Mouse (Mus musculus): ENCODE results near the gene Fnbp1l. TPM values are rescaled to one million over a fixed set of nuclear protein-coding genes. Genes with fewer than 3 reads are reported as not detected.

Gene Fnbp1l
- total RNA-seq, 2 experiments from 2014 or later: 3.4 to 6.0 TPM

DNA sequence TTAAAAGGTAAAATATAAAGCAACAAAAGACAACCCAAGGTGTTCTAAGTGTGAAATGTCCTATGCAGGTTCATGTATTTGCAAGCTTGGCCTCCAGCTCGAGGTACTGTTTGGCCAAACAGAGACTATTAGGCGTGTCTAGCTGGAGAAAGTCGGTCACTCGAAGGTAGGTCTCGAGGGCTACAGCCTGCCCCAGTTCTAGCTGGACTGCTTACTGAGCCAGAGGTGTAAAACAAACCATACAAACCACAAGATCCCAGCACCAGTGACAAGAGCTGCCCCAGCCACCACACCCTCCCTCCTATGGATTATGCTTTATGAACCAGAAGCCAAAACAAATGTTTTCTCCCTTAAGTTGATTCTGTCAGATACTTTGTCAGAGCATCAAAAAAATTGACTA lies 7.8 kb downstream of the Fnbp1l start:
- DNase-seq: no peak
- intact Hi-C loops (cut with DNase I): no loop called here

DNA sequence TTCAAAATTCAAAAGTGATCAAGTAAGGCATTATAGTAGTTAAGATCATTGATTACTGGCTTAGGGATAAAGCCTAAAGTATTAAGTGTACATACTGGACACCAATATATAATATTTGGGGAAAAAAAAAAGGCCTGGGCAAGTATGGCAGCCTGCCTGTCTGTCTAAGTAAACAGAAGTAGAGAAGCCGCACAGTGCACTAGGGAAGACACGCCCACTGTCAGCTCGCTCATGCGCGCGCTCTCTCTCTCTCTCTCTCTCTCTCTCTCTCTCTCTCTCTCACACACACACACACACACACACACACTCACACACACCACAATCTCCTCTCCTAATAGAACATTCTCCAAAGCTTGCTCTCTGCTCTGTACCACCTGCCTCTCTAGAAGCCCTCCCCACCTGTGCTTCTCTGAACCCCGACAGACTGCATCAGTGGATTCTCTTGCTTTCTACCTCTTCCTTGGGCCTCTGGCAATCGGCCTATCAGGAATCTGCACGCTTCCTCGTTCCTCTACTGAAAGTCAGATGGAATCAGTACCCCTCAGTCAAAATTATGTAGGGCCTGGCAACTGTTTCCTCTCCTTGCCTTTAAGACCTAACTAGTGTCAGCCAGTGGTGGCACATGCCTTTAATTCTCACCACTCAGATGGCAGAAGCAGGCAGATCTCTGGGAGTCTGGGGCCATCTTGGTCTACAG lies 13.3 kb downstream of the Fnbp1l start:
- intact Hi-C loops (cut with DNase I): no loop called here

DNA sequence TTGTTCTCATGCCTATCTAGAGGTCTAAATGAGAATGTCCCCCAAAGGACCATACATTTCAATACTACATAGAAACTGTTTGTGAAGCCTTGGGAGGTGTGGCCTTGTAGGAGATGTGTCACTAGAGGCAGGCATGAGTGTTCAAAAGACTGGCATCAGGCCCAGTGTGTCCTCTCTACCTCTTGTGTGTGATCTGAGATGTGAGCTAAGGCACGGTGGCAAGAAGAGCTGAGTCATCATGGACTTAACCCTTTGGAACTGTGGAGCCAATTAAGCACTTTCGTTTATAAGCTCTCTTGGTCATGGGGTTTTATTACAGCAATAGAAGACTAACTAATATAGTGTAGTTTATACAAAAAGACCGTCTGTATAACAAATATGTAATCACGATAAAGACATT lies 16.3 kb downstream of the Fnbp1l start:
- DNase-seq: no peak
- intact Hi-C loops (cut with DNase I): no loop called here

More for the DNA sequence above, 13.3 kb downstream of the Fnbp1l start:
- no peak for DNase-seq

- intact Hi-C loops (cut with DNase I): no loop called here
- DNase-seq: no peak
Observed at GRCm38 (mm10) chr3:122602370-122602769, 17.1 kb downstream of the Fnbp1l start.

DNA sequence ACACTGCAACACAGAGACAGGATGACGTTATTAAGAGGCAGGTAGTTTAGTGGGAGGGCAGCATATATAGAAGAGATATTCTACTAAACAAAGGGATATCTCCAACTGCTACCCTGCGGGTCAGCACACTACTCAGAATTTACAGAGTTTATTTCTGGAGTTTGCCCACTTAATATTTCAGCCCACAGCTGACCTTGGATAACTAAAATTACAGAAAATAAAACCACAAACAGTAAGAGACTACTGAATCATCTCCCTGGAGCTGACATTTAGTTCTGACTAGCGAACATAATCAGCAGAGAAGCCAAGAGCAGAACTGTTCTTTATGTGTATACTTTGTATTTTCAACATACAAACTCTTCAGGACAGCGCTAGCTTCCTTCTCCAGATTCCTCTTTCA lies 20.2 kb downstream of the Fnbp1l start:
- no peak for DNase-seq
- intact Hi-C loops (cut with DNase I): no loop called here

- no peak for DNase-seq
- intact Hi-C loops (cut with DNase I): no loop called here
Observed at GRCm38 (mm10) chr3:122590804-122591203, 28.7 kb downstream of the Fnbp1l start.

- no peak for DNase-seq
- intact Hi-C loops (cut with DNase I): no loop called here
Observed at GRCm38 (mm10) chr3:122590346-122590745, 29.2 kb downstream of the Fnbp1l start.

- DNase-seq: no peak
- intact Hi-C loops (cut with DNase I): no loop called here
Observed at GRCm38 (mm10) chr3:122586918-122587641, 32.4 kb downstream of the Fnbp1l start.

DNA sequence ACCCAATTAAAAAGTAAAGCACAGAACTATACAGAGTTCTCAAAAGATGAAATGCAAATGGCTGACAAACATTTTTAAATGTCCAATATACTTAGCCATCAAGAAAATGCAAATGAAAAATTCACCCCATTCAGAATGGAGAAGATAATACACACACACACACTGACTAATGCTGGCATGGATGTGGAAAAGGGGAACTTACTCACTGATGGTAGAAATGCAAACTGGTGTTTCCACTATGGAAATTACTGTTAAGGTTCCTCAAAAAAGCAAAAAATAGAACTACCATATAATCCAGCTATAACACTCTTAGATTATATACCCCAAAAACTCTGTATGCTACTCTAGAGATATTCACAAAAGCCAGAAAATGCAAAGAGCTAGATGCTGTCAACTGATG lies 42.2 kb downstream of the Fnbp1l start:
- intact Hi-C loops (cut with DNase I): no loop called here
- no peak for DNase-seq

- intact Hi-C loops (cut with DNase I): no loop called here
- DNase-seq: no peak
Observed at GRCm38 (mm10) chr3:122574921-122575320, 44.6 kb downstream of the Fnbp1l start.

DNA sequence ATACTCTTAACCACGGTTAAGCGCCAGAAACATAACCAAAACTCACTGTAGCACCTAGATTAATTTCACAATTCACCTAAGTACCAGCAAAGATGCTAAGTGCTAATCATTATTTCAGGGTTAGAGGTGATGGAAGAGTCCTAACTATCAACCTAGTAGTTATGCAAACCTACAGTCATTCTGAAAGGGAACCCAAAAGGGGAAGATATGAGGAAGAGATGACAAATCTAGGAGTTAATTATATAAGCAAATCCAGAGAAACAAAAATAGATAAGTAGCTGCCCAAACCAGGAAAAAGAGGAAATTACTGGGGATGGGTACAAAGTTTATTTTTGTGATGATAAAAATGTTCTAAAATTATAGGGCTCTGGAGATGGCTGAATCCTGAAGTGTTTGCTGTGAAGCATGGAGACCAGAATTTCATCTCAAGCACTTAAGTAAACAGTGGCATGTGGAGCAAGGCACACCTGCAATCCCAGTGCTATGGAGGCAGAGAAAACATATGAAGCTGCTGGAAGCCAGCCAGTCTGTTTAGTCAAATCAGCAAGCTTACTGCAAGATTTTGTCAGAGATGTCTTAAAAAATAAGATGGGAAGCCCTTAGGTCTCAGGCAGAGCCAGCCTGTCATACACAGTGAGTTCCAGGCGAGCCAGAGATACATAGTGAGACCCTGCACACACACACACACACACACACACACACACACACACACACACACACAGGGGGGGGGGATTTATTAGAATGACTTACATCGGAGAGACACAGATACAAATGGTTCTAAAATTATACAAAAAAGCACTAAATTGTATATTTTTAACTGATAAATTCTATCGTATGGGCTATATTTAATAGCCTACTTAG lies 45.9 kb downstream of the Fnbp1l start:
- intact Hi-C loops (cut with DNase I): no loop called here
- DNase-seq: no peak

- DNase-seq: no peak
- intact Hi-C loops (cut with DNase I): no loop called here
Observed at GRCm38 (mm10) chr3:122566549-122566948, 53.0 kb downstream of the Fnbp1l start.

DNA sequence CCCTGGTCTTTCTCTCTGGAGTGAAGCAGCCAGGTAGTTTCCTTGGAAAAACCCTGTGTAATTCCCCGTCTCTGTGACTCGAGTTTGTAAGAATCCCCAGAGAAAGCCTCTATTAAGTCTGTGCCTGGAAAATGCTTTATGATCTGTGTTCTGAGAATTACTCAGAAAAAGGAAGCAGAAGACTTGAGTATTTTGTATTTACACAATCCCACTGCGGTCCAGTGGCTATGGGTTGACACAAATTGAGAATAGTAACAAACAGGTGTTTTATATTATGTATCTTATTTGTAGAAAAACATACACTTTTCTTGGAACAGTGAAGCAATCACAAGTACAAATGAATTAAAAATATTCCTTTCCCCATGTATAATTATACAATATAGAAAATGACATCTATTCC lies 53.4 kb downstream of the Fnbp1l start:
- intact Hi-C loops (cut with DNase I): no loop called here
- DNase-seq: no peak

- no peak for DNase-seq
- intact Hi-C loops (cut with DNase I): no loop called here
Observed at GRCm38 (mm10) chr3:122565285-122565684, 54.2 kb downstream of the Fnbp1l start.

DNA sequence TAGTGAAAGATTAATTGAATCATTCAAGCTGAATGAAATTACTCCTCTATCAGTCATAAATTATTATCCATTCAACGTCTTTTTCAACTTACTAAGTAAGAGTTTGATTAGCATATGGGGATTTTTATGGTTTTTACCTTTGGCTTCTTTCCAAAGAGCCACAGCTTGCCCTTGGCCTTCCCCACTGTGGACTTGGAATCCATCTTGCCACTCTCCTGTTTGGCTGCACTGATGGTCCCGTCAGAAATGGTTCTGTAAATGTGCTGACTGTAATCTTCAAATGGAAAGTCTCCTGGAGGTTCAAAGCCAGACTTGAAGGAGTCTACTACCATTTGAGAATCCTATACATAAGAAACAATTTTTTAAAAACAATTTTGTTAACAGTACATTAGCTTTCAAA lies 61.7 kb downstream of the Fnbp1l start:
- DNase-seq: no peak
- intact Hi-C loops (cut with DNase I): no loop called here

DNA sequence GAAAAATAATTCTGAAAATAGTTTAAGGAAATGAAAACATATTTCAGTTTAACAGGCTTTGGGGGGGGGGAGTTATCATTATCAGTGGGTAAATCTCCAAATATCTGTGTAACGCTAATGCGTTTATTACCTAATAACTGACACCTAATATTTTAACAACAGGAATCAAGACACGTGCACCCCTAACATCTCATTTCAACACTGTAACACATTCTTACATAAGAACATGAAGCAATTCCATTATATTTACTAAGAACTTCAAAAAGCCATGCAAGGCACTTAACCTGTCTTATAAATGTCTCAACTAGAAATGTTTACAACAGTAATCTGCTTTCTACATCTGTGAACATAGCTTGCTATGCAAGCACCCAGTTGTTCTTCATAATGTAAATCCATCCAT lies 68.3 kb downstream of the Fnbp1l start:
- intact Hi-C loops (cut with DNase I): no loop called here
- no peak for DNase-seq

- intact Hi-C loops (cut with DNase I): no loop called here
- no peak for DNase-seq
Observed at GRCm38 (mm10) chr3:122547469-122547868, 72.0 kb downstream of the Fnbp1l start.

GRCm38 (mm10) chr3:122545346-122545745 lies 74.2 kb downstream of the Fnbp1l start:
- intact Hi-C loops (cut with DNase I): no loop called here
- DNase-seq: no peak

- intact Hi-C loops (cut with DNase I): no loop called here
- DNase-seq: no peak
Observed at GRCm38 (mm10) chr3:122540918-122541317, 78.6 kb downstream of the Fnbp1l start.

GRCm38 (mm10) chr3:122539961-122540690 lies 79.4 kb downstream of the Fnbp1l start:
- intact Hi-C loops (cut with DNase I): no loop called here
- DNase-seq: no peak

DNA sequence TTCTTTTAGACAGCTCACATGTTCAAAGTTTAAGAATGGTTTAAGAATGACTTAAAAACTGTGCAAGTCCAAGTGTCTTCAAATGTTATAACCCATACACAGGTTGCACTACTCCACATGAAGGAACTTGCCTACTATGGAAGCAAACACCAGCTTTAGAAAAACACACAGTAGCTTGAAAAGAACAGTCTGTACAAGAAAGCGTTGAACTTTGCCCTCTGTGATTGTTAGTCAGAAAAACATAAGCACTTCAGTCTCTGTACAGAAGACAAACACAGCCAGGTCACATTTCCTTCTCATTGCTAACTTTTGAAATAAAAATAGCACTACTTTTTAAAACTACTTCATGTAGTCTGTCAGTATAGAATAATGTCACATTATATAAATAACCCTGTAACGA lies 80.7 kb downstream of the Fnbp1l start:
- intact Hi-C loops (cut with DNase I): no loop called here
- no peak for DNase-seq
